Mouse (Mus musculus) myocyte (in vitro differentiated cells): ENCODE measurements around the gene Cemip2.

ENCODE experiments used
- CEBPB ChIP-seq: IDR thresholded peaks from 2 replicates; pipeline ENCODE4 v1.6.1; 2011; ENCODE audit warnings: mild to moderate bottlenecking, moderate library complexity; ENCODE audit not compliant: poor library complexity, insufficient read depth, severe bottlenecking
- E2F4 ChIP-seq: IDR thresholded peaks from one replicate; pipeline ENCODE4 v1.6.1; 2011; ENCODE audit warnings: mild to moderate bottlenecking, control low read depth, moderate library complexity; ENCODE audit not compliant: insufficient read depth
- MAX ChIP-seq: IDR thresholded peaks from one replicate; pipeline ENCODE4 v1.6.1; 2011; ENCODE audit warnings: low read depth, mild to moderate bottlenecking, control low read depth
- MYOD1 ChIP-seq, 3 experiments: IDR thresholded peaks; one replicate each; pipeline ENCODE4 v1.6.1; 2011; ENCODE audit warnings: control low read depth in 2 of 3, low read depth in 2 of 3, mild to moderate bottlenecking in 2 of 3, moderate library complexity in 1 of 3; ENCODE audit not compliant: insufficient read length in 2 of 3, control insufficient read depth in 1 of 3
- MYOG ChIP-seq, 3 experiments: IDR thresholded peaks; one replicate each; pipeline ENCODE4 v1.6.1; 2011; ENCODE audit warnings: control low read depth in 2 of 3, low read depth in 2 of 3, mild to moderate bottlenecking in 2 of 3; ENCODE audit not compliant: insufficient read length in 2 of 3, control insufficient read depth in 1 of 3, insufficient read depth in 1 of 3
- POLR2A ChIP-seq: IDR thresholded peaks from one replicate; pipeline ENCODE4 v1.6.1; 2011; ENCODE audit warnings: low read depth, mild to moderate bottlenecking, control low read depth, moderate library complexity; ENCODE audit not compliant: insufficient read length
- POLR2AphosphoS2 ChIP-seq: IDR thresholded peaks from one replicate; pipeline ENCODE4 v1.6.1; 2011; ENCODE audit warnings: low read depth, control low read depth; ENCODE audit not compliant: insufficient read length
- REST ChIP-seq: IDR thresholded peaks from one replicate; pipeline ENCODE4 v1.6.1; 2011; ENCODE audit warnings: mild to moderate bottlenecking, control low read depth, moderate library complexity; ENCODE audit not compliant: insufficient read depth, insufficient read length
- TCF12 ChIP-seq: IDR thresholded peaks from one replicate; pipeline ENCODE4 v1.6.1; 2011; ENCODE audit warnings: mild to moderate bottlenecking, control low read depth; ENCODE audit not compliant: poor library complexity, insufficient read depth, severe bottlenecking
- TCF3 ChIP-seq: IDR thresholded peaks from one replicate; pipeline ENCODE4 v1.6.1; 2011; ENCODE audit warnings: low read depth, control low read depth; ENCODE audit not compliant: insufficient read length
- USF1 ChIP-seq: IDR thresholded peaks from one replicate; pipeline ENCODE4 v1.6.1; 2011; ENCODE audit warnings: low read depth, mild to moderate bottlenecking, control low read depth, moderate library complexity

GRCm38 (mm10) chr19:21819585-21819984 is 41.4 kb downstream of the Cemip2 start:
- TF ChIP-seq POLR2A = no peak
- TF ChIP-seq MAX = no peak
- TF ChIP-seq MYOD1 (IDR thresholded peaks at IDR 0.05; ENCODE audit: control insufficient read depth in 1 of 3, insufficient read length in 2 of 3, low read depth in 2 of 3) = peak in 1 of 3 experiments; percentile 20
- TF ChIP-seq MYOG (IDR thresholded peaks at IDR 0.05; ENCODE audit: control insufficient read depth in 1 of 3, insufficient read depth in 1 of 3, insufficient read length in 2 of 3, low read depth in 2 of 3) = peak in 1 of 3 experiments; percentile 5
- no peak for TF ChIP-seq USF1
- no peak for TF ChIP-seq POLR2AphosphoS2
- no peak for TF ChIP-seq E2F4
- TF ChIP-seq TCF12 = no peak
- TF ChIP-seq REST = no peak
- no peak for TF ChIP-seq TCF3
- TF ChIP-seq CEBPB = peak; percentile 65
